Mouse (Mus musculus) gastrocnemius, postnatal 4 days (tissue): ENCODE measurements around the gene Kdm1a. TPM values are rescaled to one million over a fixed set of nuclear protein-coding genes. Genes with fewer than 3 reads are reported as not detected.

Source experiments
- DNase-seq, 2 experiments: peaks; one replicate each; pipeline ENCODE4 v3.0.0; 2021 to 2022; ENCODE audit warnings: low spot score in 2 of 2, mixed read lengths in 2 of 2
- microRNA-seq: library from miRNA; unstranded; fragments of <30 nt; microRNA quantifications from one replicate; pipeline ENCODE4 v1.2.0, GENCODE M21; 2021
- total RNA-seq, 2 experiments: library from RNA; stranded (reverse); gene quantifications; 2 replicates each; pipeline ENCODE4 v1.2.3; 2021

The Kdm1a gene
- total RNA-seq, 2 experiments from 2014 or later: 48.6 to 52.3 TPM

DNA sequence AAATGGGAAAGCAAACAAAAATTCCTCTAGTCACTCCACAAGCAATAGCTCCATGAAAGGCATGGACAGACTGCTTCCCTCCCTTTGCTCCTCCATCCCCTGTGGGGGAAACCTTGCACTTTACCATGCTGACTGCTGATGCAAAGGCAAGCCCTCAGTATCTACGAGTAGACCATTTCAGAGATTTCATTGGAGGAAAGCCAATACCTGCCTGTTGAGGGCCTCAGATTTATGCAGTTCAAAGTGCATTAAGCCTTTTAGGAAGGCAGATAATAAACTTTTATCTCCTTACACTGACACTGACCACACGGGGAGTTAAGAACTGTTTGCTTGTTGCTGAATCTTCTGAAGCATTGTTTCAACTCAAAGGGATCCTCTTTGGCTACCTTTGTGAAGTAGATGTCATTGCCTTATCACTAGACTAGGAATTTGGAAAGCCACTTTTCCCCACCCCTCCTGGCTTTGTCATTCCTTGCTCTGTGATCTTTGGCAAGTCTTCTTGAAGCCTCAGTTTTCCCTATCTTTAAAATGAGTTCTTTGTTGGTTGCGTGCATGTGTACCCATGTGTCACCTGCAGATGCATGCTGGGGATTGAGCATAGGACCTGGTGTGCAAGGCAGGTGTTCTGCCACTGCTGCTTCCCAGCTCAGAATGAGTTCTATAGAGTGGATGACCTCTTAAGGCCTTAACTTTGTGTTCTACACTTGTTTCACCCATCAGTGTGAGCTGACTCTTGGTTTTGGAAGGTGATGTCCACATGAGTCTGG is 56.1 kb downstream of the Kdm1a start:
- no peak for DNase-seq

DNA sequence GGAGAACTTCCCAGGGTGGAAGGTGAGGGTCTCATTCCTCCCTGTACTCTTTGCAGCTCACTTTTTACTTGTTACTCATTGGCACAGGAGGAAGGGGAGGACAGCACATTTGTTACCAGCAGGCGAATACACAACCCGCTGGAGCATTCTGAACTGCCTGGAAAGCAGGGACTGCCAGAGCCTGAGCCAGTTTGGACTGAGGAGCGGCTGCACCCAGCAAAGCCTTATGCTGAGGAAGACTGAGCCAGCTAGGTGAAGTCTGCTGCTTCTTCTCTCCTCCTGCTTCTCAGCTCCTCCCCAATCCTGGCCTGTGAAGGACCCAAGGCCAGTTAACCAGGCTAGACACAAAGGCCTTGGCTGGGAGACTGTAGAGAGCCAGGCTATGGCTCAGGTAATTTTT is 57.4 kb downstream of the Kdm1a start:
- DNase-seq: no peak

DNA sequence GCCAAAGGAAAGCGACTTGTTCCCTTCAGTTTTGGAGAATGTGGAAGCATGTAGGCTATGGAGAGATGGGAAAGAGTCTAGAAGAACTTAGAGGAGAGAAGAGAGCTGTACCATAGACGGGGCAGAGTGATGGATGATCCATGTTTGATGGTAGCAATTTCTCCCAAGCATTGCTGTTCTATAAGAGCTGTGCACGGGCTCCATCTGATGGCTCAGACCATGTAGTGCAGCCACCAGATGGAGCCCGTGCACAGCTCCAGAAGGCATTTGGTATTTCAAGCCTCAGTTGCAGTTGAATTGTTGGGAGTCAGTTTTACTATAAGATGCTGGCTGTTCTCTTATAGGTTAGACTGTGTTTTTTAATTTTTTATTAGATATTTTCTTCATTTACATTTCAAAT is 76.1 kb downstream of the Kdm1a start:
- DNase-seq: peak in 1 of 2 experiments; percentile 48

DNA sequence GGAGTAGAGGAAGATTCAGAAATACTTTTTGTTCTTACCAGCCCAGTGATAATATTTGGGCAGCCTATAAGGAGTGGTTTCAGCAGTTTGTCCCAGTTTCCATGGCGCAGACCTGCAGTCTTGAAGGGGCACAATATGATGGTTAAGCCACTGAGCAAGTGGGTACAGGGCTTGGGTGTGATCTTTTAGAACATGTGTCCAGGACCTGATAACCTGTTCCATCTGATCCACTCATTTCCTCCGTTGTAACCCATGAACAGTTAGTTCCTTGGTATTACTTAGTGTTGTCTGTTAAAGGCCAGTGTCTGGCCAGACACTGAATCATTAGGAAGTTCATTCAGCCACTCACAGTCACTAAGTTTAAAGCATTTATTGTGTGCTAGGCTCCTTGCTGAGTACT is 78.2 kb downstream of the Kdm1a start:
- no peak for DNase-seq

DNA sequence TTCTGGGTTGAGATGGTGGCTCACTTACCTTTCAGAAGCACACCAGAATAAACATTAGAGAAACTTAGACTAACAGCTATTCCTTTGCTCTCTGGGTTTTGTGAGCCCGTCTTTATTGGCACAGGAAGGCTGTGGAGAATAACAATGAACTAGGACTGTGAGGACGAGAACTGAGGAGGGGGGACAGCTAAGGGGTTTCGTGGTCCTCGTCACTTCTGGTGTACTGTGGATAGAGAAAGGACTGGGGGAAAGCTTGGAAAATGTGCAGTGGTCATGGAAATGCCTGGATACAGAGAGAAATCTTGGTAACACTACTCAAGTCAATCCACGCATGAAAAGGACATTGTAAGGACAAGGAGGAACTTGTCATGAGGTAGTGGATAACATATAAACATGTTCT is 80.6 kb downstream of the Kdm1a start:
- no peak for DNase-seq

DNA sequence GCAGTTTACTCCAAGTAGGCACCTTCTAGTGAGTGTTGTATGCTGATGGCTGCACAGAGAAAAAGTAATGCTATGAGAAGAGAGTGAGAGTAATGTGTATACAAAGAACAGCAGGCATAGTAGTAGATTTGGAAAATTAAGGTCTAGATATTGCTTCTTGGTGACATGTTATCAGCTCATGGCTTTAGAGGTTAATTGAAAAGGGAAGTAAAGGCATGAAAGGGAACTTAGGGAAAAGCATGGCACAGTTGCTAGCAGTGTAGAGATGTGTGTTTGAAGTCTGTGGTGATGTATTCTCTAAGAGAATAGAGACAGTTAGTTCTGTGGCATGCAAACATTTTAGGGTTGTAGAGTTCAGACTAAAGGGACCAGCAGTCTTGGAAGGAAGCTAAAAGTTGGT is 82.7 kb downstream of the Kdm1a start:
- no peak for DNase-seq

DNA sequence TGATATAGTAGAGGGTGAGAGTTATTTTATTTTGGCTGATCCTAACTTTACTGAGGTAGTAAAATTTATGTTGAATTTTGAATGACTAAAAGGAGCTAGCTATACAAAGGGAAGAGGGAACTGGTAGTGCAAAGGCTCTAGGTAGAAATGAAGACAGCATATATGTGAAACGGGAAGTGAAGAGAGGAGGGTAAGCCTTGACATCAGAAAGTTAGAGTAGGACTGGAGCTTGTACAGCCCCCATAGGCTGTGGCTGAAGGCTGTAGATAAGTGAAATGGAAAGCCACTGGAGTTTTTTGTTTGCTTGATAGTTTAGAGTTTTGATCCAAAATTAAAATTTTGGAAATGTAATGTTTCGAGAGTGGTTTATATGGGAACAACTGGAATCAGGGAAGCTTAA is 83.9 kb downstream of the Kdm1a start:
- DNase-seq: no peak

DNA sequence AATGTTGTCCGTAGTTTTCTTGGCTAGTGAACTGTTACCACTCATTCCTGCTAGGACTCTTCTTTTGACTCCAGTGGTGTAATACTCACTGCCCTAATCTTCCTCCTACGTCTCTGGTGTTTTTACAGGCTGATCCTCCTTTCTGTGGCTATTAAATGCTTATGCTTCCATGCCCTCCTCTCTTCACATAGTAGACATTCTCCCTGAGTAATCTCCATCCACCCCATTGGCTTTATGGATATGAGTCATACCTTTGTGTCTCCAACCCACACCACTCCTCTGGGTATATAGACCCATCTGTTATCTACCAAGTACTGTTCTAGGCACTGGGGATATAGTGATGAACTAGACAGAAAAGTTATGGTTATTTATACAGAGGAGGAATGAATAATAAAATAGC is 84.4 kb downstream of the Kdm1a start:
- no peak for DNase-seq

DNA sequence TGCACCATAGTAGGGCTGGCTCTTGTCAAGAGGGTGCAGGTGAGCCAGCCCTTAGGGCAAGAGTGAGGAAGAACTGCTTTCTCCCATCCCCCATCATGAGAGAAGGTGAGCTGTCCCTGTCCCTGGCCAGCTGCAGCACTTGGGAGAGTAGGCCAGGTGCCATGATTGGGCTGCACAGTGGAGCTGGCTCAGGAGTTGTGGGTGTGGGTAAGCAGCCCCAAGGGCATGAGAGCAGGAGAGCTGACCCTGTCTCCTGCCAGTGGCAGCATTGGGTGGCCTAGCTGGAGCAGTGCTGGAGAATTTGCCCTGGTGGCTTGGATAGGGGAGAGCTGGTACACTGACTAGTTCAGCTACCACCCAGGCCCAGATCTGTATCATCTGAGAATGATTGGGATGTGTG is 89.6 kb downstream of the Kdm1a start:
- peak in 1 of 2 experiments; percentile 15 for DNase-seq

DNA sequence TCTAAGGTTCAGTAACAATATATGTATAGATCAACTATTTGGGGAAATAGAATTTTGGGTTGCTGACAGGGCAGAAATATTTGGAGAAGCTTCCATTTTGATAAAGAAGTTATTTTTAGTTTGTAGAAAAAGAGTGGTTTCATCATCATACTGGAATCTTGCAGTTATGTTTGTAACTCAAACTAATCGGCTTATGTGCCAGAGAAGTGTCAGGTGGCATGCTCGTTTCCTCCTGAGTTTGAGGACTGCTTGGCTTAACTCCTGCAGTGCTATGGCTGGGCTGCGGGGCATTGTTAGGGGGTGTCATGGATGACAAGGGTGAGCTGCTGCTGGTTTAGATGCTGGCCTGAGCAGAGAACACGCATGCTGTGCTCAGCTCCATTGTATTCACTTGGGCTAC is 90.8 kb downstream of the Kdm1a start:
- no peak for DNase-seq

DNA sequence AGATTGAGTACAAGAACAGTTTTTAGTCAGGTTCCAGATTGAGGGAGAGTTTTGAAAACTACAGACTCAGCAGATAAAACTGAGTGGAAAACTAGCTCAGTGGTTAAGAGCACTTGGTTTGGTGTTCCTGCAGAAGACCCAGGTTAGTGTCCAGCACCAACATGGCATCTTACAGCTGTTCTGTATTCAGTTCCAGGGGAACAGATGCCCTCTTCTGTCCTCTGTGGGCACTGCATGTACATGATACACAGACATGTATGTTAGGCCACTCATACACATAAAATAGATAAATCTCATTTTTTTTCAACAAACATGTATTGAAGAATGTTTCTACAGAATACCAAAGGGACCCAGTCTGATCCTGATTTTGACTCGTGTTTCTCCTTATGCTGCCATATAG is 92.7 kb downstream of the Kdm1a start:
- no peak for DNase-seq

DNA sequence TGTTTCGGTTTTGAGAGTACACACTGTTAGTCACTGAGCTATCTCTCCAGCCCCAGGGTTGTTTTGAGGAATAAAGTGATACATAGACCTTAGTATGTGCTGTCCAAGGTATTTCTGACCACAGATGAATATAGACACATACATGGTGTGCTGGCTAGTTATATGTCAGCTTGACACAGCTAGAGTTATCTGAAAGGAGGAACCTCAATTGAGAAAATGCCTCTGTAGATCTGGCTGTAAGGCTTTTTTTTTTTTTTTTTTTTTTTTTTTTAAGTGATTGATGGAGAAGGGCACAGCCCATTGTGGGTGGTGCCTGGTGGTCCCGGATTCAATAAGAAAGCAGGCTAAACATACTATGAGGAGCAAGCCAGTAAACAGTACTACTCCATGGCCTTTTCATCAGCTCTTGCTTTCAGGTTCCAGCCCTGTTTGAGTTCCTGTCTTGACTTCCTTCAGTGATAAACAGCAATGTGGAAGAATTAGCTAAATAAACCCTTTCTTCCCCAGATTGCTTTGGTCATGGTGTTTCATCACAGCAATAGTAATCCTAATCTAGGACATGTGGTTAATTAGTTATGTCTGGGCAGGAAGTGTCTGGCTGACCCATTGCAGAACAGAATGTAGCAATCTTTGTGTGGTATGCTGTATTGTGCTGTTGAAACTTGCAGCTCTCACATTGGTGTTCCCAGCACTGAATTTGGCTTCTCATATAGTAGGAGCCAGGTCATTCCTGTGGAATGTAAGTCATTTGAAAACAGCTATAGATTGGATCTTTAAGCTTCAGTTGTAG is 96.9 kb downstream of the Kdm1a start:
- DNase-seq: no peak

Small RNA genes lying within 50 kb of the gene (microRNA-seq; reads per million reads assigned to microRNA genes)
- gene Gm22180: not detected

Other genes starting within 250 kb of the Kdm1a start
- not detected for gene Htr1d, start 179.2 kb downstream of the Kdm1a start, total RNA-seq
- under 1 TPM; 0.76 to 0.91 TPM for gene 6030445D17Rik, start 140.5 kb downstream of the Kdm1a start, total RNA-seq
- gene Luzp1, start 133.0 kb downstream of the Kdm1a start, total RNA-seq: 10 to 100 TPM; 32.6 to 36.2 TPM
- not detected for gene Tex46, start 7.7 kb upstream of the Kdm1a start, total RNA-seq
- gene Lactbl1, start 19.9 kb upstream of the Kdm1a start, total RNA-seq: not detected
- 10 to 100 TPM; 12.3 to 13.5 TPM for gene Ephb2, start 233.3 kb upstream of the Kdm1a start, total RNA-seq